Mouse (Mus musculus): ENCODE results near the gene Nicn1. TPM values are rescaled to one million over a fixed set of nuclear protein-coding genes. Genes with fewer than 3 reads are reported as not detected.
"Not testable (repeated sequence)": the region's sequence is repeated elsewhere in the genome, so short reads cannot be mapped to it uniquely, and the experiment has no call there.

The Nicn1 gene
- polyA plus RNA-seq, 1 experiment = 39.3 TPM

DNA sequence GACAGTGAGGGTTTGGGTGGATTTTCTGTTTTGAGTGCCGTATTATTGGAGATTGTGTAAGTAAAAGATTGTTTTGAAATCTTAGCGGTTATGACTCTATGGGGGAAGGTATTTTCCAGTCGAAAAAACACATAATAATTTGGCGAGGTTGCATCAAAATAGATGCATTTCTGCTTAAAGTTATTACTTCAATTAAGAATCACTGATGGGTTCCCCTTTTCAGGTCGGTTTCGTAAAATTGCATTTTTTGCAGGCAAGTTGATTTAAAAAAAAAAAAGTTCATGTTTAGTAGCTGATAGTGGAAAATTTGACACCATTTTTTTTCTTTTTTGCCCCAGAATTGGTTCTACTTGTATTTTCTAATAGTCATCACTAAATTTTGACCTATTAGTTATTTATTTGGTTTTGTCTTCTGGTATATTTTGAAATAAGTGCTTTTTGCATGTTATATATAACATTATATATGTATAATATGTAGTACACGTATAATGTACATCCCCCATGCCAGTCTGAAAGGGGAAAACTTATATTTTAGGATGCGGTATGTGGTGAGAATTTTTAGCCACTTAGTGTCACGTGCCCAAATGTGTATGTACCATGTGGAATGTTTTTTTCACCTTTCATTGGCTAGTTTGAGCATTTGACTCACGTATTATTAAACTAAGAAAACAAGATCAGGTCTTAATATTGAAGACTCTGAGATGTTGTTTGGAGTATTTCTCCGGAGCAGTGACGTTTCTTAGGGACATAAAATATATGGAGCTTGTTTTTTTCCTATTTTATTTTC lies 17.0 kb downstream of the Nicn1 start:
- WGBS = under 1% methylated on average over 12 of the region's 12 CpGs
- TF ChIP-seq CTCF (conservative IDR thresholded peaks at IDR 0.05; ENCODE audit: insufficient read depth, insufficient read length, low read depth, low read length) = no peak
- TF ChIP-seq POLR2A (IDR thresholded peaks at IDR 0.05; ENCODE audit: low read depth, low read length) = no peak
- Histone ChIP-seq H3K27me3 (replicated peaks; ENCODE audit: control insufficient read depth, insufficient read depth, low read length) (no peaks in the 10 kb centered on the region), H3K36me3 (ENCODE audit: control insufficient read depth, insufficient read depth, low read length) (no peaks in the 10 kb centered on the region; the same call in 1 of the 2 replicates), H3K27ac (ENCODE audit: insufficient read depth, low read depth, low read length) (peak overlapping the region; percentile 96), H3K4me1 (ENCODE audit: control insufficient read depth, insufficient read depth, low read length) (peaks cover 26% of the 10 kb centered on the region), H3K4me3 (ENCODE audit: insufficient read depth, low read depth, low read length) (peak overlapping the region; percentile 81)
- DNase-seq = no peak

DNA sequence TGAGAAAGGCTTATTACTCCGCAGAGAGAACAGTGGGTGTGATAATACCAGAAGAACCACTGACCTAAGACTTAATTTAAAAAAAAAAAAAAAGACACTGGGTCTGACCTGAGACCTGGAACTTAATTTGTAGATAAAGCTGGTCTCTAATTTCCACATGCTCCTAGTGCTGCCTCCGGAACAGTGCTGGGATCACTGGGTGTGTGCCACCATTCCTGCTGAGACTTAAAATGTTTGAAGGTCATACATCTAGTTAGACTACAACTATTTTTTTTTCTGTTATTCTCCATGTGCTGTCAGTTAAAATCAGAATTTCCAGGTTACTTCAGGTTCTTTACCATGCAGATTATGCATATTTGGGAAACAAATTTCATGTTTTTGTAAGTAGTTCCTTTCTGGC lies 17.9 kb downstream of the Nicn1 start:
- no peak for TF ChIP-seq CTCF (conservative IDR thresholded peaks at IDR 0.05; ENCODE audit: insufficient read depth, insufficient read length, low read depth, low read length)
- no peak for TF ChIP-seq POLR2A (IDR thresholded peaks at IDR 0.05; ENCODE audit: low read depth, low read length)
- no peaks in the 10 kb centered on the region; the same call in 1 of the 2 replicates for H3K36me3 ChIP-seq (ENCODE audit: control insufficient read depth, insufficient read depth, low read length)
- H3K4me3 ChIP-seq (ENCODE audit: insufficient read depth, low read depth, low read length) = no peak overlapping the region
- H3K4me1 ChIP-seq (ENCODE audit: control insufficient read depth, insufficient read depth, low read length) = peaks cover 26% of the 10 kb centered on the region
- 1% methylated on average over 2 of the region's 2 CpGs for WGBS
- DNase-seq = peak; percentile 51
- no peak overlapping the region for H3K27ac ChIP-seq (ENCODE audit: insufficient read depth, low read depth, low read length)
- no peaks in the 10 kb centered on the region for H3K27me3 ChIP-seq (replicated peaks; ENCODE audit: control insufficient read depth, insufficient read depth, low read length)

DNA sequence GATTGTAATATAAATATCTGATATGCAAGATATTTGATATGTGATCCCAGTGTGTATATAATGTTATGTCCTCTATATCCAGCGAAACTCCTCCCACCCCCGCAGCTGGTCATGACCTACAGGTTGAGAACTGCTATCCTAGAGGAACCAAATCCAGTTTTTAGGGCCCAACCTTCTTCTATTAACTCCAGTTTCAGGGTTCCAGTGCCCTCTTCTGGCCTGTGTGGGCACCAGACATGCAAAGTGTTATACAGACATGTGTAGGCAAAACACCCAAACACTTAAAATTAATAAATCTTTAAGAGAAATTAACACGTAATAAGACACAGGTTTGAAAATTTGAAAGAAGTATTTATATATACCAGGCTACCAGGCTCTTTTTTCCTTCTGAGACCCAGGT lies 27.3 kb downstream of the Nicn1 start:
- peaks cover 7% of the 10 kb centered on the region; the same call in 1 of the 2 replicates for H3K4me1 ChIP-seq (ENCODE audit: control insufficient read depth, insufficient read depth, low read length)
- H3K27me3 ChIP-seq (replicated peaks; ENCODE audit: control insufficient read depth, insufficient read depth, low read length) = no peaks in the 10 kb centered on the region
- no peak for TF ChIP-seq POLR2A (IDR thresholded peaks at IDR 0.05; ENCODE audit: low read depth, low read length)
- TF ChIP-seq CTCF (conservative IDR thresholded peaks at IDR 0.05; ENCODE audit: insufficient read depth, insufficient read length, low read depth, low read length) = peak; percentile 48
- WGBS = 88% methylated on average over 3 of the region's 3 CpGs
- H3K36me3 ChIP-seq (ENCODE audit: control insufficient read depth, insufficient read depth, low read length) = no peaks in the 10 kb centered on the region; the same call in 1 of the 2 replicates
- peak; percentile 36 for DNase-seq
- H3K4me3 ChIP-seq (ENCODE audit: insufficient read depth, low read depth, low read length) = no peak overlapping the region
- no peak overlapping the region for H3K27ac ChIP-seq (ENCODE audit: insufficient read depth, low read depth, low read length)

DNA sequence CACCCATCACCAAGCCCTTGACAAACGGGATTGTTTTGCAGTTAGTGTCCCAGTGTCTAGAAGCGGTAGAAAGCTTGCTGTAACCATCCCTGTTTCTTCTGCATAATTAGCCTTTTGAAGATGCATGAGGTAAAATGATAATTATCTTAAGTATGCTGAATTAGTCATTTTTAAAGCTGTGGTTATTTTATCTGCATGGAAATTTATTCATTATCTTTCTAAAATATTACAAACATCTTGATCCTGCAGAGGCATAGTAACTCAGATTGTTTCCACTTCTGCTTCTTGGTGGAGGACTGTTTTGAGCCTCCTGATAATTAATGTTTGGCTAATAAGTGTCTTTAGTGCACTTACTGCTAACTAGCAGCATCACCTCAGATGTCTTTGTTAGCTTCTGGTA lies 28.2 kb downstream of the Nicn1 start:
- Histone ChIP-seq H3K4me3 (ENCODE audit: insufficient read depth, low read depth, low read length) (no peak overlapping the region), H3K36me3 (ENCODE audit: control insufficient read depth, insufficient read depth, low read length) (no peaks in the 10 kb centered on the region; the same call in 1 of the 2 replicates), H3K4me1 (ENCODE audit: control insufficient read depth, insufficient read depth, low read length) (peaks cover 11% of the 10 kb centered on the region; the same call in 1 of the 2 replicates), H3K27ac (ENCODE audit: insufficient read depth, low read depth, low read length) (no peak overlapping the region), H3K27me3 (replicated peaks; ENCODE audit: control insufficient read depth, insufficient read depth, low read length) (no peaks in the 10 kb centered on the region)
- no peak for DNase-seq
- TF ChIP-seq CTCF (conservative IDR thresholded peaks at IDR 0.05; ENCODE audit: insufficient read depth, insufficient read length, low read depth, low read length) (no peak), POLR2A (IDR thresholded peaks at IDR 0.05; ENCODE audit: low read depth, low read length) (no peak)
- 56% methylated on average over 2 of the region's 2 CpGs for WGBS

DNA sequence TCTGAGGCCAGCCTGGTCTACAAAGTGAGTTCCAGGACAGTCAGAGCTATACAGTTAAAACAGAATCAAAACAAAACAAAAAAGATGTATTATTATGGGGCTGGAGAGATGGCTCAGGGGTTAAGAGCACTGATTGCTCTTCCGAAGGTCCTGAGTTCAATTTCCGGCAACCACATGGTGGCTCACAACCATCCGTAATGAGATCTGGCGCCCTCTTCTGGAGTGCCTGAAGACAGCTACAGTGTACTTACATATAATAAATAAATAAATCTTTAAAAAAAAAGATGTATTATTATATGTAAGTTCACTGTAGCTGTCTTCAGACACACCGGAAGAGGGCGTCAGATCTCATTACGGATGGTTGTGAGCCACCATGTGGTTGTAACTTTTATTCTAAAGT lies 31.8 kb downstream of the Nicn1 start:
- not testable (repeated sequence) for H3K4me3 ChIP-seq (ENCODE audit: insufficient read depth, low read depth, low read length); DNase-seq; H3K27me3 ChIP-seq (replicated peaks; ENCODE audit: control insufficient read depth, insufficient read depth, low read length); H3K27ac ChIP-seq (ENCODE audit: insufficient read depth, low read depth, low read length); H3K36me3 ChIP-seq (ENCODE audit: control insufficient read depth, insufficient read depth, low read length)
- 76% methylated on average over 7 of the region's 7 CpGs for WGBS
- H3K4me1 ChIP-seq (ENCODE audit: control insufficient read depth, insufficient read depth, low read length) = peaks cover 22% of the 10 kb centered on the region; the same call in 1 of the 2 replicates

DNA sequence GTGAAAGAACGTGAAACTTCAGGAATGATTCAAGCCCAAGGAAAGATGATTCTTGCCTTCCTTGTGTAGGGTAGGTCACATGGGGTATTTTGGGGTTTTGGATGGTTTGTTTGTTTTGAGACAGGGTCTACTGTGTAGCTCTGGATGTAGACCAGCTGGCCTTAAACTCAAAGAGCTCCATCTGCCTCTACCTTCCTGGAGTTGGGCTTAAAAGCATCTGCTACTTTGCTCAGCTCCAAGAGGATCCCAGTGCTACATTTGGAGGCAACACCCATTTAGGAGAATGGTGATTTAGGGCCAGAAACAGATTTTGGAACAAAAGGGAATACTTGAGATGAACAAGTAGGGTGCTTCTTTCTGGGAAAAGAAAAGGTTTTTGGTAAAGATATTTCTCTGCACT lies 34.6 kb downstream of the Nicn1 start:
- Histone ChIP-seq H3K4me3 (ENCODE audit: insufficient read depth, low read depth, low read length) (no peak overlapping the region), H3K27ac (ENCODE audit: insufficient read depth, low read depth, low read length) (no peak overlapping the region), H3K27me3 (replicated peaks; ENCODE audit: control insufficient read depth, insufficient read depth, low read length) (no peaks in the 10 kb centered on the region), H3K4me1 (ENCODE audit: control insufficient read depth, insufficient read depth, low read length) (peaks cover 22% of the 10 kb centered on the region; the same call in 1 of the 2 replicates), H3K36me3 (ENCODE audit: control insufficient read depth, insufficient read depth, low read length) (peaks cover 7% of the 10 kb centered on the region)
- 81% methylated on average over 1 of the region's 1 CpGs for WGBS
- no peak for TF ChIP-seq POLR2A (IDR thresholded peaks at IDR 0.05; ENCODE audit: low read depth, low read length)
- no peak for TF ChIP-seq CTCF (conservative IDR thresholded peaks at IDR 0.05; ENCODE audit: insufficient read depth, insufficient read length, low read depth, low read length)
- DNase-seq = no peak

DNA sequence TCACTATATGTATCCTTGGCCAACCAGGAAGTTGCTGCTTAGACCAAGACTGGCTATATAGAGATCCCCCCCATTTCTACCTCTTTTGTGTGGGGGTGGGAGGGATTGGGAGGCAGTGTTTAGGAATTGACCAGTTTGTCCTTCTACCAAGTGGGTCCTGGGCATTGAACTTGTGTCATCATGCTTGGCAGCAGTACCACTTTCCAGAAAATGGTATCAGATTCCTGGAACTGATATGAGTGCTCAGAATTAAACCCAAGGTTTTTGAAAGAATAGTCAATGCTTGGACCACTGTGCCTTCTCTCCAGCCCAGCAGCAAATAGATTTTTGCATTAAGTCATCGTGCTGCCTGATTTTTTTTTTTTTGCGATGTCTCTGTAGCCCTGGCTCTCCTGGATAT lies 35.6 kb downstream of the Nicn1 start:
- Histone ChIP-seq H3K4me1 (ENCODE audit: control insufficient read depth, insufficient read depth, low read length) (peaks cover 20% of the 10 kb centered on the region; the same call in 1 of the 2 replicates), H3K4me3 (ENCODE audit: insufficient read depth, low read depth, low read length) (no peak overlapping the region), H3K27ac (ENCODE audit: insufficient read depth, low read depth, low read length) (no peak overlapping the region), H3K27me3 (replicated peaks; ENCODE audit: control insufficient read depth, insufficient read depth, low read length) (no peaks in the 10 kb centered on the region), H3K36me3 (ENCODE audit: control insufficient read depth, insufficient read depth, low read length) (peaks cover 7% of the 10 kb centered on the region)
- TF ChIP-seq CTCF (conservative IDR thresholded peaks at IDR 0.05; ENCODE audit: insufficient read depth, insufficient read length, low read depth, low read length) (no peak), POLR2A (IDR thresholded peaks at IDR 0.05; ENCODE audit: low read depth, low read length) (no peak)
- 91% methylated on average over 2 of the region's 2 CpGs for WGBS
- no peak for DNase-seq
